Mouse (Mus musculus): ENCODE data around the gene Dync1i2. TPM values are rescaled to one million over a fixed set of nuclear protein-coding genes. Genes with fewer than 3 reads are reported as not detected.

Dync1i2 gene
- polyA plus RNA-seq, 1 experiment from 2014 or later = 96.4 TPM

GRCm38 (mm10) chr2:71245416-71245815, 33.9 kb downstream of the Dync1i2 start:
- H3K4me3 ChIP-seq (ENCODE audit: low read length) = no peak overlapping the region
- no peak for ATAC-seq (ENCODE audit: low FRiP score, low TSS enrichment)
- no peak overlapping the region for H3K4me2 ChIP-seq (replicated peaks; ENCODE audit: low read depth, low read length)
- WGBS = 86% methylated on average over 3 of the region's 3 CpGs
- H3K4me1 ChIP-seq (ENCODE audit: control insufficient read depth, insufficient read depth, low read length) = no peaks in the 10 kb centered on the region
- peaks cover 38% of the 10 kb centered on the region for H3K36me3 ChIP-seq (ENCODE audit: control insufficient read depth, insufficient read depth, low read length)
- H3K9me3 ChIP-seq (ENCODE audit: control insufficient read depth, low read length) = no peaks in the 10 kb centered on the region
- H3K27me3 ChIP-seq (ENCODE audit: control insufficient read depth, insufficient read depth, low read length) = no peaks in the 10 kb centered on the region
- H3K9ac ChIP-seq (ENCODE audit: low read depth, low read length) = no peak overlapping the region
- no peak overlapping the region for H3K27ac ChIP-seq (ENCODE audit: low read depth, low read length)

GRCm38 (mm10) chr2:71246096-71246495, 34.6 kb downstream of the Dync1i2 start:
- H3K36me3 ChIP-seq (ENCODE audit: control insufficient read depth, insufficient read depth, low read length) = peaks cover 45% of the 10 kb centered on the region
- no peak overlapping the region for H3K4me2 ChIP-seq (replicated peaks; ENCODE audit: low read depth, low read length)
- H3K9ac ChIP-seq (ENCODE audit: low read depth, low read length) = no peak overlapping the region
- WGBS = 74% methylated on average over 5 of the region's 5 CpGs
- no peaks in the 10 kb centered on the region for H3K27me3 ChIP-seq (ENCODE audit: control insufficient read depth, insufficient read depth, low read length)
- ATAC-seq (ENCODE audit: low FRiP score, low TSS enrichment) = no peak
- no peak overlapping the region for H3K4me3 ChIP-seq (ENCODE audit: low read length)
- no peaks in the 10 kb centered on the region for H3K4me1 ChIP-seq (ENCODE audit: control insufficient read depth, insufficient read depth, low read length)
- H3K9me3 ChIP-seq (ENCODE audit: control insufficient read depth, low read length) = no peaks in the 10 kb centered on the region
- H3K27ac ChIP-seq (ENCODE audit: low read depth, low read length) = no peak overlapping the region

GRCm38 (mm10) chr2:71248071-71248470, 36.6 kb downstream of the Dync1i2 start:
- H3K4me1 ChIP-seq (ENCODE audit: control insufficient read depth, insufficient read depth, low read length) = no peaks in the 10 kb centered on the region
- no peak overlapping the region for H3K9ac ChIP-seq (ENCODE audit: low read depth, low read length)
- H3K36me3 ChIP-seq (ENCODE audit: control insufficient read depth, insufficient read depth, low read length) = peaks cover 60% of the 10 kb centered on the region
- H3K27ac ChIP-seq (ENCODE audit: low read depth, low read length) = no peak overlapping the region
- H3K9me3 ChIP-seq (ENCODE audit: control insufficient read depth, low read length) = no peaks in the 10 kb centered on the region
- H3K4me2 ChIP-seq (replicated peaks; ENCODE audit: low read depth, low read length) = no peak overlapping the region
- 86% methylated on average over 3 of the region's 3 CpGs for WGBS
- no peaks in the 10 kb centered on the region for H3K27me3 ChIP-seq (ENCODE audit: control insufficient read depth, insufficient read depth, low read length)
- H3K4me3 ChIP-seq (ENCODE audit: low read length) = no peak overlapping the region
- no peak for ATAC-seq (ENCODE audit: low FRiP score, low TSS enrichment)

- Histone ChIP-seq H3K4me3 (ENCODE audit: low read length) (no peak overlapping the region), H3K4me2 (replicated peaks; ENCODE audit: low read depth, low read length) (no peak overlapping the region), H3K9ac (ENCODE audit: low read depth, low read length) (no peak overlapping the region), H3K36me3 (ENCODE audit: control insufficient read depth, insufficient read depth, low read length) (peaks cover 74% of the 10 kb centered on the region), H3K27me3 (ENCODE audit: control insufficient read depth, insufficient read depth, low read length) (no peaks in the 10 kb centered on the region), H3K9me3 (ENCODE audit: control insufficient read depth, low read length) (no peaks in the 10 kb centered on the region), H3K27ac (ENCODE audit: low read depth, low read length) (no peak overlapping the region), H3K4me1 (ENCODE audit: control insufficient read depth, insufficient read depth, low read length) (no peaks in the 10 kb centered on the region)
- ATAC-seq (ENCODE audit: low FRiP score, low TSS enrichment) = no peak
- WGBS = 69% methylated on average over 5 of the region's 5 CpGs
Observed at GRCm38 (mm10) chr2:71250841-71251240, 39.3 kb downstream of the Dync1i2 start.

GRCm38 (mm10) chr2:71254836-71255235, 43.3 kb downstream of the Dync1i2 start:
- no peak for ATAC-seq (ENCODE audit: low FRiP score, low TSS enrichment)
- Histone ChIP-seq H3K4me3 (ENCODE audit: low read length) (no peak overlapping the region), H3K36me3 (ENCODE audit: control insufficient read depth, insufficient read depth, low read length) (peaks cover 78% of the 10 kb centered on the region), H3K9ac (ENCODE audit: low read depth, low read length) (no peak overlapping the region), H3K9me3 (ENCODE audit: control insufficient read depth, low read length) (no peaks in the 10 kb centered on the region), H3K4me1 (ENCODE audit: control insufficient read depth, insufficient read depth, low read length) (no peaks in the 10 kb centered on the region), H3K4me2 (replicated peaks; ENCODE audit: low read depth, low read length) (no peak overlapping the region), H3K27ac (ENCODE audit: low read depth, low read length) (no peak overlapping the region), H3K27me3 (ENCODE audit: control insufficient read depth, insufficient read depth, low read length) (no peaks in the 10 kb centered on the region)
- 83% methylated on average over 4 of the region's 4 CpGs for WGBS

- Histone ChIP-seq H3K36me3 (ENCODE audit: control insufficient read depth, insufficient read depth, low read length) (peaks cover 75% of the 10 kb centered on the region), H3K9me3 (ENCODE audit: control insufficient read depth, low read length) (no peaks in the 10 kb centered on the region), H3K9ac (ENCODE audit: low read depth, low read length) (no peak overlapping the region), H3K27me3 (ENCODE audit: control insufficient read depth, insufficient read depth, low read length) (no peaks in the 10 kb centered on the region), H3K4me2 (replicated peaks; ENCODE audit: low read depth, low read length) (no peak overlapping the region), H3K27ac (ENCODE audit: low read depth, low read length) (no peak overlapping the region), H3K4me3 (ENCODE audit: low read length) (no peak overlapping the region), H3K4me1 (ENCODE audit: control insufficient read depth, insufficient read depth, low read length) (no peaks in the 10 kb centered on the region)
- 84% methylated on average over 7 of the region's 7 CpGs for WGBS
- ATAC-seq (ENCODE audit: low FRiP score, low TSS enrichment) = no peak
Observed at GRCm38 (mm10) chr2:71256581-71256980, 45.1 kb downstream of the Dync1i2 start.

- no peak overlapping the region for H3K4me2 ChIP-seq (replicated peaks; ENCODE audit: low read depth, low read length)
- no peaks in the 10 kb centered on the region for H3K27me3 ChIP-seq (ENCODE audit: control insufficient read depth, insufficient read depth, low read length)
- no peak overlapping the region for H3K4me3 ChIP-seq (ENCODE audit: low read length)
- WGBS = 76% methylated on average over 20 of the region's 20 CpGs
- H3K4me1 ChIP-seq (ENCODE audit: control insufficient read depth, insufficient read depth, low read length) = no peaks in the 10 kb centered on the region
- no peaks in the 10 kb centered on the region for H3K9me3 ChIP-seq (ENCODE audit: control insufficient read depth, low read length)
- ATAC-seq (ENCODE audit: low FRiP score, low TSS enrichment) = no peak
- H3K27ac ChIP-seq (ENCODE audit: low read depth, low read length) = no peak overlapping the region
- peaks cover 53% of the 10 kb centered on the region for H3K36me3 ChIP-seq (ENCODE audit: control insufficient read depth, insufficient read depth, low read length)
- H3K9ac ChIP-seq (ENCODE audit: low read depth, low read length) = no peak overlapping the region
Observed at GRCm38 (mm10) chr2:71264585-71264984, 53.1 kb downstream of the Dync1i2 start.

GRCm38 (mm10) chr2:71268691-71269090, 57.2 kb downstream of the Dync1i2 start:
- H3K9ac ChIP-seq (ENCODE audit: low read depth, low read length) = no peak overlapping the region

GRCm38 (mm10) chr2:71269332-71269731, 57.8 kb downstream of the Dync1i2 start:
- Histone ChIP-seq H3K36me3 (ENCODE audit: control insufficient read depth, insufficient read depth, low read length) (peaks cover 15% of the 10 kb centered on the region), H3K4me2 (replicated peaks; ENCODE audit: low read depth, low read length) (no peak overlapping the region), H3K9ac (ENCODE audit: low read depth, low read length) (no peak overlapping the region), H3K4me1 (ENCODE audit: control insufficient read depth, insufficient read depth, low read length) (no peaks in the 10 kb centered on the region), H3K4me3 (ENCODE audit: low read length) (no peak overlapping the region), H3K27me3 (ENCODE audit: control insufficient read depth, insufficient read depth, low read length) (no peaks in the 10 kb centered on the region), H3K27ac (ENCODE audit: low read depth, low read length) (no peak overlapping the region), H3K9me3 (ENCODE audit: control insufficient read depth, low read length) (no peaks in the 10 kb centered on the region)
- 34% methylated on average over 1 of the region's 1 CpGs for WGBS
- ATAC-seq (ENCODE audit: low FRiP score, low TSS enrichment) = no peak

More at GRCm38 (mm10) chr2:71268691-71269090, 57.2 kb downstream of the Dync1i2 start:
- no peak for ATAC-seq (ENCODE audit: low FRiP score, low TSS enrichment)
- 93% methylated on average over 8 of the region's 8 CpGs for WGBS
- Histone ChIP-seq H3K4me2 (replicated peaks; ENCODE audit: low read depth, low read length) (no peak overlapping the region), H3K4me1 (ENCODE audit: control insufficient read depth, insufficient read depth, low read length) (no peaks in the 10 kb centered on the region), H3K36me3 (ENCODE audit: control insufficient read depth, insufficient read depth, low read length) (peaks cover 18% of the 10 kb centered on the region), H3K4me3 (ENCODE audit: low read length) (no peak overlapping the region), H3K27ac (ENCODE audit: low read depth, low read length) (no peak overlapping the region), H3K9me3 (ENCODE audit: control insufficient read depth, low read length) (no peaks in the 10 kb centered on the region), H3K27me3 (ENCODE audit: control insufficient read depth, insufficient read depth, low read length) (no peaks in the 10 kb centered on the region)
